Mouse (Mus musculus) small intestine, adult 2 months (tissue): ENCODE data around the gene Drd4. TPM values are rescaled to one million over a fixed set of nuclear protein-coding genes. Genes with fewer than 3 reads are reported as not detected.

Source experiments
- H3K27ac ChIP-seq: fragments of 200-500 bp; 2 replicates; pipeline ENCODE4 v1.5.1; 2012; ENCODE audit warnings: low read depth, low read length, control low read depth, inconsistent platforms; ENCODE audit not compliant: insufficient read depth
- H3K27me3 ChIP-seq: fragments of 200-500 bp; 2 replicates; pipeline ENCODE4 v1.6.1; 2012; ENCODE audit warnings: mild to moderate bottlenecking, moderate library complexity, low read length, inconsistent platforms; ENCODE audit not compliant: control insufficient read depth, insufficient read depth
- H3K36me3 ChIP-seq: fragments of 200-500 bp; 2 replicates; pipeline ENCODE4 v1.6.1; 2012; ENCODE audit warnings: mild to moderate bottlenecking, low read length, control low read depth, inconsistent platforms; ENCODE audit not compliant: control insufficient read depth, insufficient read depth
- H3K4me1 ChIP-seq: fragments of 200-500 bp; 2 replicates; pipeline ENCODE4 v1.6.1; 2012; ENCODE audit warnings: low read length, inconsistent platforms, mixed read lengths; ENCODE audit not compliant: control insufficient read depth, insufficient read depth, insufficient read length
- H3K4me3 ChIP-seq: fragments of 200-500 bp; 2 replicates; pipeline ENCODE4 v1.5.1; 2012; ENCODE audit warnings: low read depth, mild to moderate bottlenecking, control low read depth, inconsistent platforms, low read length, moderate library complexity
- CTCF ChIP-seq: fragments of 200-500 bp; IDR thresholded peaks from 2 replicates; pipeline ENCODE4 v1.5.1; 2012; ENCODE audit warnings: low read depth, mild to moderate bottlenecking, control low read depth, inconsistent platforms, low read length, moderate library complexity, mixed read lengths; ENCODE audit not compliant: insufficient replicate concordance, insufficient read length; ENCODE audit errors: extremely low read depth
- POLR2A ChIP-seq: fragments of 200-500 bp; IDR thresholded peaks from 2 replicates; pipeline ENCODE4 v1.6.1; 2012; ENCODE audit warnings: low read depth, mild to moderate bottlenecking, control low read depth, inconsistent platforms, low read length, moderate library complexity
- WGBS: fragments of 180-500 bp; shearing (Covaris S2); methylation state at CpG from one replicate; pipeline ENCODE4 v1.1.7; 2018; 5-methylcytosine and 5-hydroxymethylcytosine counted together
- polyA plus RNA-seq: library from polyadenylated mRNA; depleted of rRNA; stranded (reverse); fragments of >200 nt; gene quantifications from 2 replicates; pipeline ENCODE4 v1.2.3, GENCODE M21; 2012

Gene Drd4
- polyA plus RNA-seq, 1 experiment: 0.30 TPM

DNA sequence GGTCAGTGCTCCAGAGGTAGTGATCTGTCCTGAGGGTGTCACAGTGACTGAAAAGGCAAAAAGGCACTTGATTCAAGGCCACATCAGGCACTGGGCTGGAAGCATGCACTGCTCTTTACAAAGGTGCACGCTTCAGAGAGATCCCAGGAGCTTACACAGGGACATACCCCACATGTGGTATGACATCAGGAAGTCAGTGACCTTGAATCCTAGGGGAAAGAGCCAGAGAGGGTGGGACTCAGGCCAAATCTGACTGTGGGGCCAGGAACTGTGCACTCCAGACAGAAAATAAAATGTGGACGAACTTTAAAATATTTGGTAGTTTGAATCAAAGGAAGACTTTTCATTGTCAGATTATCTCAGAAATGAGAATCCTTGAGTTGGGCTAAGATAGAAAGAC lies 22.6 kb downstream of the Drd4 start:
- 83% methylated on average over 2 of the region's 2 CpGs for WGBS
- peaks cover 53% of the 10 kb centered on the region for H3K36me3 ChIP-seq
- H3K4me1 ChIP-seq: no peaks in the 10 kb centered on the region; the same call in 1 of the 2 replicates
- no peak for TF ChIP-seq CTCF
- no peak for TF ChIP-seq POLR2A
- H3K27me3 ChIP-seq: no peaks in the 10 kb centered on the region
- no peak overlapping the region for H3K27ac ChIP-seq
- no peak overlapping the region for H3K4me3 ChIP-seq

DNA sequence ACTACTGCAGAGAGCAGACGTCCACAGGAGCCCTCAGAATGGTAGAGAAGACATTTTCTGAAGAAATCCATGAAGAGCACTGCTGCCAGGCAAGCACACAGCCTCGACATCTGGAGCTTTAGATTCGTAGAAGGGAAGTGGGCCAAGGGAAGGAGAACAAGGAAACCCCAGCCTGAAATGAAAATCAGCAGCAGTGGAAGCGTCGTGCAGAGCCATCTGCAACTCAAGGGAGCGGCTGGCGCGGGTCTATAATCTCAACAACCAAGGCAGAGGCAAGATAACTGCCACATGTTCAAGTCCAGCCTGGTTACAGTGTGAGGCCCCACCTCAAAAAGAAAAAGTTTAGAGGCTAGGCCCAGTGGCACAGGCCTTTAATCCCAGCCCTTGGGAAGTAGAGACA lies 23.3 kb downstream of the Drd4 start:
- no peak overlapping the region for H3K27ac ChIP-seq
- 83% methylated on average over 8 of the region's 8 CpGs for WGBS
- no peaks in the 10 kb centered on the region for H3K27me3 ChIP-seq
- no peak for TF ChIP-seq POLR2A
- no peak for TF ChIP-seq CTCF
- peaks cover 51% of the 10 kb centered on the region for H3K36me3 ChIP-seq
- H3K4me1 ChIP-seq: no peaks in the 10 kb centered on the region; the same call in 1 of the 2 replicates
- no peak overlapping the region for H3K4me3 ChIP-seq

GRCm38 (mm10) chr7:141315974-141316373 lies 24.2 kb downstream of the Drd4 start:
- Histone ChIP-seq H3K4me1 (no peaks in the 10 kb centered on the region; the same call in 1 of the 2 replicates), H3K27me3 (no peaks in the 10 kb centered on the region), H3K36me3 (peaks cover 52% of the 10 kb centered on the region), H3K4me3 (no peak overlapping the region), H3K27ac (no peak overlapping the region; the same call in 1 of the 2 replicates)
- WGBS: 63% methylated on average over 5 of the region's 5 CpGs
- TF ChIP-seq POLR2A (no peak), CTCF (peak; percentile 62; the same call in 1 of the 2 replicates)

DNA sequence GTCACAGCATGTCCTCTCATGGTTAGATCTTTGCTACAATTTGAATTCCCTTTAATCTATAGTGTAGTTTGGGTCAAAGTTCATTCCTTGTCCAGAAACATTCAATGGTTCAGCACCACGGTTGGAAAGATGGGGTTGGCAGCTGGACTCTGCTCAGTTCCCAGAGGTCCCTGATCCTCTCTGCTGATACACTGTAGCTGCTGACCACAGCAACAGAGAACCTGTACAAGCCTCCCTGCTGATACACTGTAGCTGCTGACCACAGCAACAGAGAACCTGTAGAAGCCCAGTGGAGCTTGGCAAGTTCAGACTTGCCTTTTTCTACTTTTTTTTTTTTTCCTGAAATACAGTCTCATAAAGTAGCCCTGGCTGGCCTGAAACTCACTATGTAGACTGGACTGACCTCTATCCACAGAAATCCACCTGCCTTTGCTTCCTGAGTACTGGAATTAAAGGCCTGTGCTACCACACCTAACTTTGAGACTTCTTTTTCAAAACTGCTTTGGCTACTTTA lies 25.9 kb downstream of the Drd4 start:
- Histone ChIP-seq H3K36me3 (peaks cover 57% of the 10 kb centered on the region), H3K27me3 (no peaks in the 10 kb centered on the region), H3K4me3 (no peak overlapping the region), H3K27ac (peak overlapping the region; percentile 87), H3K4me1 (no peaks in the 10 kb centered on the region; the same call in 1 of the 2 replicates)
- 27% methylated on average over 1 of the region's 1 CpGs for WGBS
- TF ChIP-seq CTCF (no peak), POLR2A (no peak)

DNA sequence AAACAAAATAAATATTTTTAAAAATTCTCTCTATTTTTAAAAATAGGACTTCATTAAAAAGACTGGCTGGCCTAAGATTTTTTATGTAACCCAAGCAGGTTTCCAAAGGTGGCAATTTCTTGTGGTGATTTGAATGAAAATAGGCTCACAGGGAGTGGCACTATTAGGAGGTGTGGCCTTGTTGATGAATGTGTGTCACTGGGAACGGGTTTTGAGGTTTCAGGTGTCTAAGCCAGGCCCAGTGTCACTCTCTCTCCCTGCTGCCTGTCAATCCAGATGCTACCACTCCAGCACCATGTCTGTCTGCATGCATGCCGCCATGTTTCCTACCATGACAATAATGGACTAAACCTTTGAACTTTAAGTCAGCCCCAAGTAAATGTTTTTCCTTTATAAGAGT lies 27.6 kb downstream of the Drd4 start:
- 69% methylated on average over 2 of the region's 2 CpGs for WGBS
- Histone ChIP-seq H3K4me3 (no peak overlapping the region), H3K27ac (no peak overlapping the region), H3K27me3 (no peaks in the 10 kb centered on the region), H3K36me3 (peaks cover 50% of the 10 kb centered on the region), H3K4me1 (no peaks in the 10 kb centered on the region; the same call in 1 of the 2 replicates)
- no peak for TF ChIP-seq CTCF
- TF ChIP-seq POLR2A: no peak

GRCm38 (mm10) chr7:141324686-141325085 lies 32.9 kb downstream of the Drd4 start:
- Histone ChIP-seq H3K4me1 (peaks cover 14% of the 10 kb centered on the region), H3K27ac (no peak overlapping the region), H3K27me3 (no peaks in the 10 kb centered on the region), H3K4me3 (no peak overlapping the region), H3K36me3 (peaks cover 32% of the 10 kb centered on the region)
- TF ChIP-seq POLR2A: no peak
- TF ChIP-seq CTCF: no peak
- 19% methylated on average over 1 of the region's 1 CpGs for WGBS

DNA sequence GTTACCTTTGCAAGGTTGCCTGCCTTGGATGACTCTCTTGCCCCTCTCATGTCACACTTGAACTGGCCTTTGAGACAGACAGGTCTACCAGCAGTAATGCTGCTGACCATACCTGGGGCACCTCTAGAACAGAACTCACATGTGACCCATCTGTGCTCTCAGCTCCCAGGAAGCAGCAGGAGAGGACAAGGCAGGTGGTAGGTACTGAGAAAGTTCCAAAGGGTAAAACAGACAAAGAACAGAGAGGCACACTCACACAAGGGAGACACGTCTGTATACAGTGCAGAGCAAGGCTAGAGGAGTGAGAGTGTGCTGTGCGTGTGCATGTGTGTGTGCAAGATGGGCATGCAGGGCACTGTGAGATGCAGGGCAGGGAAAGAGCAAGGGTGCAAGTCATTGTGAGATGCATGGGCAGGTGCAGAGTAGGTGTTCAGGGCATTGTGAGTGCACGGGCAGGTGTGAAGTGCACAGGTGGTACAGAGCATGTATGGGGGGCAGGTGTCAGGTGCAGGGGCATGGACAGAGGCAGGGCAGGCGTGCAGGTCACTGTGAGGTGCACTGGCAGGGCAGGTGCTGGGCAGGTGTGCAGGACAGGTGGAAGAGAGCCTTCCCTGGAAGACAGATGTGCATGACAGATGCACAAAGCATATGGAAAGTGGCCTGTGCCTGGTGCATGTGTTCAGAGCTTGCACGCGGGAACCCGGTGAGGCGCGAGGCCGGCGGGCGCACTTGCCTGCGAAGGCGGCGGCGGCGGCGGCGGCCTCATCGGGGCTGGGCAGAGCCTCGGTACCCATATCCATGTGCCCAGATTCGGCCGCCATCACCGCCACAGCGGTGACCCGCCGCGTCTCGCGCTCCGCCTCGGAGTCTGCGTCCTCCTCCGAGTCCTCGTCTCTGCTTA lies 35.0 kb downstream of the Drd4 start:
- no peak for TF ChIP-seq POLR2A
- no peak for TF ChIP-seq CTCF
- WGBS: 2% methylated on average over 34 of the region's 35 CpGs
- Histone ChIP-seq H3K27me3 (no peaks in the 10 kb centered on the region), H3K27ac (peak overlapping the region; percentile 56), H3K36me3 (peaks cover 16% of the 10 kb centered on the region), H3K4me1 (peaks cover 14% of the 10 kb centered on the region), H3K4me3 (peak overlapping the region; percentile 84)
